Mouse (Mus musculus): Measurements from ENCODE around the gene Cox7b. TPM values are rescaled to one million over a fixed set of nuclear protein-coding genes. Genes with fewer than 3 reads are reported as not detected.

The Cox7b gene
- total RNA-seq (2012; rRNA removed), result 222 and 270 TPM in 2 replicates
- 593 and 712 TPM in 2 replicates for total RNA-seq (2014; rRNA removed)
- 705 and 804 TPM in 2 replicates for polyA plus RNA-seq (2012; ENCODE audit: insufficient read length, low read depth)

- peaks cover 12 to 16% of the 10 kb centered on the region in 2 experiments for H3K36me3 ChIP-seq (replicated peaks in 1 of 2; ENCODE audit: control insufficient read depth in 1 of 2, insufficient read depth in 1 of 2, low read length in 1 of 2)
- H3K4me1 ChIP-seq (ENCODE audit: control insufficient read depth in 1 of 2, insufficient read depth in 2 of 2), result peaks cover 0 to 4% of the 10 kb centered on the region in 2 experiments; a peak in 2 of 4 replicates
- peak; percentile 88 for DNase-seq (ENCODE audit: extremely low read depth)
- H3K79me2 ChIP-seq (replicated peaks; ENCODE audit: control insufficient read depth, extremely low read depth, insufficient read depth, poor library complexity, severe bottlenecking), result peaks cover 16% of the 10 kb centered on the region
- H3K4me2 ChIP-seq (ENCODE audit: insufficient read depth, low read depth, poor library complexity, severe bottlenecking), result peak within 1 kb of the TSS; percentile 5; the same call in 1 of the 2 replicates
- dilution Hi-C loops (cut with MboI; ENCODE audit: extremely low pct_ligation_motif_present, extremely low pct_unique_long_range_greater_than_20kb, low sequenced_read_pairs), result no loop called here
- H3K9ac ChIP-seq (ENCODE audit: insufficient read depth, low read depth), result peak within 1 kb of the TSS; percentile 81
- H3K4me3 ChIP-seq (replicated peaks in 1 of 3; ENCODE audit: low read depth in 2 of 3, low read length in 2 of 3, poor library complexity in 1 of 3), result peak within 1 kb of the TSS; percentile 62 to 91 (median 76)
- in situ Hi-C loops (cut with MboI; ENCODE audit: low pct_ligation_motif_present, low pct_unique_long_range_greater_than_20kb, low sequenced_read_pairs), result loop anchor here (5.0 to 10.0 kb wide), 2 partner anchors 91 to 152 kb away; partner anchors contain the start of gene Atrx
- H3K9me3 ChIP-seq (replicated peaks; ENCODE audit: low read length), result no peaks in the 10 kb centered on the region
- H3K27me3 ChIP-seq (replicated peaks), result no peaks in the 10 kb centered on the region
- peak within 1 kb of the TSS; percentile 83 for H3K27ac ChIP-seq (ENCODE audit: insufficient read depth, low read depth)
- TF ChIP-seq JUND (conservative IDR thresholded peaks at IDR 0.05; ENCODE audit: low read depth, low read length) (no peak), MAX (IDR thresholded peaks at IDR 0.05; ENCODE audit: low read length) (no peak; the same call in 1 of the 2 replicates), MXI1 (IDR thresholded peaks at IDR 0.05; ENCODE audit: low read depth, low read length) (peak; percentile 69; the same call in 1 of the 2 replicates), HCFC1 (IDR thresholded peaks at IDR 0.05; ENCODE audit: low read depth, low read length) (peak; percentile 81), TCF12 (IDR thresholded peaks at IDR 0.05; ENCODE audit: low read depth, low read length) (peak; percentile 50; the same call in 1 of the 2 replicates), GABPA (IDR thresholded peaks at IDR 0.05; ENCODE audit: insufficient replicate concordance, low read depth, low read length) (no peak), CHD2 (IDR thresholded peaks at IDR 0.05; ENCODE audit: low read length) (peak; percentile 98), KAT2A (IDR thresholded peaks at IDR 0.05; ENCODE audit: insufficient replicate concordance, low read length) (0 out of 2 replicates have a peak, but pooled peaks have one; percentile 15), SIN3A (IDR thresholded peaks at IDR 0.05; ENCODE audit: low read length) (peak; percentile 79), ELF1 (IDR thresholded peaks at IDR 0.05; ENCODE audit: low read depth, low read length) (peak; percentile 34; the same call in 1 of the 2 replicates), TBP (conservative IDR thresholded peaks at IDR 0.05; ENCODE audit: low read depth, low read length) (0 out of 2 replicates have a peak, but pooled peaks have one; percentile 42), NELFE (IDR thresholded peaks at IDR 0.05; ENCODE audit: low read depth, low read length) (peak; percentile 77), CHD1 (IDR thresholded peaks at IDR 0.05; ENCODE audit: low read depth, low read length) (peak; percentile 79; the same call in 1 of the 2 replicates), POLR2AphosphoS2 (IDR thresholded peaks at IDR 0.05; ENCODE audit: low read depth, low read length) (0 out of 2 replicates have a peak, but pooled peaks have one; percentile 52), RCOR1 (conservative IDR thresholded peaks at IDR 0.05; ENCODE audit: low read depth, low read length) (no peak), MYC (IDR thresholded peaks at IDR 0.05; ENCODE audit: low read depth, low read length) (peak; percentile 79), POLR2A (IDR thresholded peaks at IDR 0.05; ENCODE audit: low read depth, low read length) (peak; percentile 76), ZNF384 (IDR thresholded peaks at IDR 0.05; ENCODE audit: low read depth, low read length) (0 out of 2 replicates have a peak, but pooled peaks have one; percentile 16)
These were observed at the start of gene Cox7b for GRCm38 (mm10) chrX:106015571-106016322. Gene Cox7b, plus strand, starts transcription at chrX:106015700.

GRCm38 (mm10) chrX:106001605-106002004 lies 13.9 kb upstream of the Cox7b start:
- in situ Hi-C loops (cut with MboI; ENCODE audit: low pct_ligation_motif_present, low pct_unique_long_range_greater_than_20kb, low sequenced_read_pairs) (no loop called here), dilution Hi-C loops (cut with MboI; ENCODE audit: extremely low pct_ligation_motif_present, extremely low pct_unique_long_range_greater_than_20kb, low sequenced_read_pairs) (no loop called here)
- Histone ChIP-seq H3K27ac (ENCODE audit: insufficient read depth, low read depth) (no peak overlapping the region), H3K9me3 (replicated peaks; ENCODE audit: low read length) (no peaks in the 10 kb centered on the region), H3K9ac (ENCODE audit: insufficient read depth, low read depth) (no peak overlapping the region), H3K4me2 (ENCODE audit: insufficient read depth, low read depth, poor library complexity, severe bottlenecking) (no peak overlapping the region), H3K27me3 (replicated peaks) (no peaks in the 10 kb centered on the region), H3K36me3 (replicated peaks in 1 of 2; ENCODE audit: control insufficient read depth in 1 of 2, insufficient read depth in 1 of 2, low read length in 1 of 2) (peaks cover 5 to 41% of the 10 kb centered on the region in 2 experiments), H3K4me1 (ENCODE audit: control insufficient read depth in 1 of 2, insufficient read depth in 2 of 2) (no peaks in the 10 kb centered on the region), H3K4me3 (replicated peaks in 1 of 3; ENCODE audit: low read depth in 2 of 3, low read length in 2 of 3, poor library complexity in 1 of 3) (no peak overlapping the region), H3K79me2 (replicated peaks; ENCODE audit: control insufficient read depth, extremely low read depth, insufficient read depth, poor library complexity, severe bottlenecking) (peaks cover 32% of the 10 kb centered on the region)
- DNase-seq (ENCODE audit: extremely low read depth), result no peak
- no peak for TF ChIP-seq NRF1 (IDR thresholded peaks at IDR 0.05; ENCODE audit: low read depth, low read length)
- TF ChIP-seq EP300 (IDR thresholded peaks at IDR 0.05; ENCODE audit: low read length), result no peak
- TF ChIP-seq POLR2AphosphoS2 (IDR thresholded peaks at IDR 0.05; ENCODE audit: low read depth, low read length), result no peak
- no peak for TF ChIP-seq CHD1 (IDR thresholded peaks at IDR 0.05; ENCODE audit: low read depth, low read length)
- no peak for TF ChIP-seq NELFE (IDR thresholded peaks at IDR 0.05; ENCODE audit: low read depth, low read length)
- no peak for TF ChIP-seq CTCF (conservative IDR thresholded peaks at IDR 0.05 in 1 of 2, IDR thresholded peaks at IDR 0.05 in 1 of 2; ENCODE audit: low read depth in 2 of 2, low read length in 2 of 2)
- no peak for TF ChIP-seq BHLHE40 (IDR thresholded peaks at IDR 0.05; ENCODE audit: low read depth, low read length)
- TF ChIP-seq PAX5 (IDR thresholded peaks at IDR 0.05; ENCODE audit: low read length), result no peak
- TF ChIP-seq IRF4 (IDR thresholded peaks at IDR 0.05; ENCODE audit: low read depth, low read length), result no peak
- TF ChIP-seq JUND (conservative IDR thresholded peaks at IDR 0.05; ENCODE audit: low read depth, low read length), result no peak
- TF ChIP-seq MAZ (IDR thresholded peaks at IDR 0.05; ENCODE audit: low read depth, low read length), result no peak
- TF ChIP-seq USF1 (IDR thresholded peaks at IDR 0.05; ENCODE audit: low read depth, low read length), result no peak
- no peak for TF ChIP-seq MAX (IDR thresholded peaks at IDR 0.05; ENCODE audit: low read length)
- no peak for TF ChIP-seq UBTF (IDR thresholded peaks at IDR 0.05; ENCODE audit: low read depth, low read length)
